Mouse (Mus musculus) embryonic facial prominence, embryonic 11.5 days (tissue): Measurements from ENCODE around the gene Ddo. TPM values are rescaled to one million over a fixed set of nuclear protein-coding genes. Genes with fewer than 3 reads are reported as not detected.

Experiments
- ATAC-seq: fragments of 200-750 bp; cut with Nextera tagmentation; replicated peaks from 2 replicates; pipeline ENCODE4 v1.8.0; 2017; ENCODE audit warnings: low read depth; ENCODE audit not compliant: insufficient number of reproducible peaks, low FRiP score, low TSS enrichment
- DNase-seq: peaks from one replicate; pipeline ENCODE4 v3.0.0-alpha.2; 2015; ENCODE audit warnings: low spot score
- H3K27ac ChIP-seq: fragments of 300-500 bp; sonication (generic); replicated peaks from 2 replicates; pipeline ENCODE4 v1.5.1; 2014; ENCODE audit warnings: mild to moderate bottlenecking, low read depth, low read length, control low read depth
- H3K27me3 ChIP-seq: fragments of 300-500 bp; sonication (generic); 2 replicates; pipeline ENCODE4 v1.6.1; 2014; ENCODE audit warnings: mild to moderate bottlenecking, low read length, moderate library complexity, mixed read lengths; ENCODE audit not compliant: control insufficient read depth, insufficient read depth
- H3K36me3 ChIP-seq: fragments of 300-500 bp; sonication (generic); replicated peaks from 2 replicates; pipeline ENCODE4 v1.6.1; 2014; ENCODE audit warnings: low read depth, mild to moderate bottlenecking, low read length, moderate library complexity, mixed read lengths; ENCODE audit not compliant: control insufficient read depth, insufficient read depth
- H3K4me1 ChIP-seq: fragments of 300-500 bp; sonication (generic); 2 replicates; pipeline ENCODE4 v1.6.1; 2014; ENCODE audit warnings: low read length, mixed read lengths; ENCODE audit not compliant: control insufficient read depth, insufficient read depth
- H3K4me2 ChIP-seq: fragments of 300-500 bp; sonication (generic); 2 replicates; pipeline ENCODE4 v1.6.1; 2014; ENCODE audit warnings: low read depth, mild to moderate bottlenecking, control low read depth, low read length, moderate library complexity
- H3K4me3 ChIP-seq: fragments of 300-500 bp; sonication (generic); 2 replicates; pipeline ENCODE4 v1.5.1; 2014; ENCODE audit warnings: low read depth, low read length, control low read depth
- H3K9ac ChIP-seq: fragments of 300-500 bp; sonication (generic); replicated peaks from 2 replicates; pipeline ENCODE4 v1.6.1; 2014; ENCODE audit warnings: mild to moderate bottlenecking, control low read depth, low read length
- H3K9me3 ChIP-seq: fragments of 300-500 bp; sonication (generic); replicated peaks from 2 replicates; pipeline ENCODE4 v1.6.1; 2016; ENCODE audit warnings: mild to moderate bottlenecking, low read length, inconsistent platforms, mixed read lengths; ENCODE audit not compliant: control insufficient read depth
- WGBS: fragments of 180-500 bp; shearing (Covaris S2); extraction: QIAGEN DNeasy Blood & Tissue Kit; methylation state at CpG from one replicate; pipeline ENCODE4 v1.1.7; 2014; 5-methylcytosine and 5-hydroxymethylcytosine counted together
- polyA plus RNA-seq: library from polyadenylated mRNA; unstranded; fragments of >200 nt; fragmentation: Nextera tagmentation; extraction: Ambion mirVana; gene quantifications from 2 replicates; pipeline ENCODE4 v1.2.1, GENCODE M21; 2014

Gene Ddo
- polyA plus RNA-seq, 1 experiment from 2014 or later: 0.20 TPM

GRCm38 (mm10) chr10:40630457-40630856 lies 646 bp downstream of the Ddo start:
- ATAC-seq: no peak
- Histone ChIP-seq H3K9ac (no peak overlapping the region), H3K4me1 (no peaks in the 10 kb centered on the region), H3K27ac (no peak overlapping the region), H3K27me3 (no peaks in the 10 kb centered on the region), H3K4me3 (no peak overlapping the region), H3K4me2 (no peak overlapping the region), H3K9me3 (no peaks in the 10 kb centered on the region), H3K36me3 (no peaks in the 10 kb centered on the region)
- DNase-seq: no peak
- WGBS: 83% methylated on average over 5 of the region's 5 CpGs

- H3K4me2 ChIP-seq: 0 out of 2 replicates have a peak overlapping the region, but pooled peaks have one; percentile 13
- ATAC-seq (no peak), DNase-seq (no peak)
- no peaks in the 10 kb centered on the region for H3K9me3 ChIP-seq
- H3K27me3 ChIP-seq: no peaks in the 10 kb centered on the region
- no peaks in the 10 kb centered on the region for H3K36me3 ChIP-seq
- H3K9ac ChIP-seq: no peak overlapping the region
- no peaks in the 10 kb centered on the region for H3K4me1 ChIP-seq
- no peak overlapping the region for H3K4me3 ChIP-seq
- WGBS: 65% methylated on average over 9 of the region's 9 CpGs
- H3K27ac ChIP-seq: no peak overlapping the region
Observed at GRCm38 (mm10) chr10:40630961-40631360, 1.1 kb downstream of the Ddo start.

- ATAC-seq: no peak
- no peak overlapping the region for H3K4me3 ChIP-seq
- WGBS: 89% methylated on average over 3 of the region's 3 CpGs
Observed at GRCm38 (mm10) chr10:40632087-40632486, 2.3 kb downstream of the Ddo start.

GRCm38 (mm10) chr10:40637331-40637730 lies 7.5 kb downstream of the Ddo start:
- no peak overlapping the region for H3K4me2 ChIP-seq
- ATAC-seq (no peak), DNase-seq (no peak)
- peaks cover 4% of the 10 kb centered on the region for H3K4me1 ChIP-seq
- H3K4me3 ChIP-seq: no peak overlapping the region
- H3K36me3 ChIP-seq: no peaks in the 10 kb centered on the region
- no peaks in the 10 kb centered on the region for H3K9me3 ChIP-seq
- 61% methylated on average over 10 of the region's 10 CpGs for WGBS
- H3K9ac ChIP-seq: no peak overlapping the region
- H3K27me3 ChIP-seq: no peaks in the 10 kb centered on the region
- H3K27ac ChIP-seq: no peak overlapping the region

More at GRCm38 (mm10) chr10:40632087-40632486, 2.3 kb downstream of the Ddo start:
- Histone ChIP-seq H3K4me2 (no peak overlapping the region), H3K4me1 (no peaks in the 10 kb centered on the region), H3K36me3 (no peaks in the 10 kb centered on the region), H3K27me3 (no peaks in the 10 kb centered on the region), H3K9me3 (no peaks in the 10 kb centered on the region), H3K27ac (no peak overlapping the region), H3K9ac (no peak overlapping the region)
- no peak for DNase-seq

- Histone ChIP-seq H3K36me3 (no peaks in the 10 kb centered on the region), H3K9ac (no peak overlapping the region), H3K9me3 (no peaks in the 10 kb centered on the region), H3K27me3 (no peaks in the 10 kb centered on the region), H3K4me1 (peaks cover 4% of the 10 kb centered on the region), H3K4me3 (no peak overlapping the region), H3K4me2 (no peak overlapping the region), H3K27ac (no peak overlapping the region)
- DNase-seq: no peak
- WGBS: 56% methylated on average over 7 of the region's 7 CpGs
- no peak for ATAC-seq
Observed at GRCm38 (mm10) chr10:40638276-40638675, 8.5 kb downstream of the Ddo start.

- no peak overlapping the region for H3K9ac ChIP-seq
- no peak overlapping the region for H3K4me2 ChIP-seq
- H3K4me3 ChIP-seq: no peak overlapping the region
- no peak overlapping the region for H3K27ac ChIP-seq
- peak; percentile 83 for ATAC-seq
- H3K9me3 ChIP-seq: no peaks in the 10 kb centered on the region
- peak; percentile 27 for DNase-seq
- H3K36me3 ChIP-seq: no peaks in the 10 kb centered on the region
- no peaks in the 10 kb centered on the region for H3K27me3 ChIP-seq
- WGBS: 54% methylated on average over 26 of the region's 26 CpGs
- peaks cover 4% of the 10 kb centered on the region for H3K4me1 ChIP-seq
Observed at GRCm38 (mm10) chr10:40638823-40639819, 9.3 kb downstream of the Ddo start.

- no peak overlapping the region for H3K9ac ChIP-seq
- no peak overlapping the region for H3K4me3 ChIP-seq
- H3K27ac ChIP-seq: no peak overlapping the region
- H3K4me2 ChIP-seq: no peak overlapping the region
- no peaks in the 10 kb centered on the region for H3K27me3 ChIP-seq
- ATAC-seq (no peak), DNase-seq (no peak)
- 92% methylated on average over 4 of the region's 4 CpGs for WGBS
- H3K4me1 ChIP-seq: peaks cover 4% of the 10 kb centered on the region
- no peaks in the 10 kb centered on the region for H3K36me3 ChIP-seq
- no peaks in the 10 kb centered on the region for H3K9me3 ChIP-seq
Observed at GRCm38 (mm10) chr10:40640406-40640805, 10.6 kb downstream of the Ddo start.

- H3K4me2 ChIP-seq: no peak overlapping the region
- no peak overlapping the region for H3K27ac ChIP-seq
- no peaks in the 10 kb centered on the region for H3K36me3 ChIP-seq
- WGBS: 80% methylated on average over 7 of the region's 7 CpGs
- no peak for ATAC-seq
- H3K27me3 ChIP-seq: no peaks in the 10 kb centered on the region
- DNase-seq: no peak
- H3K4me3 ChIP-seq: no peak overlapping the region
- H3K9ac ChIP-seq: no peak overlapping the region
- peaks cover 4% of the 10 kb centered on the region for H3K4me1 ChIP-seq
- H3K9me3 ChIP-seq: no peaks in the 10 kb centered on the region
Observed at GRCm38 (mm10) chr10:40641901-40642300, 12.1 kb downstream of the Ddo start.
